Mouse (Mus musculus) cerebral cortex, adult 2 months (tissue): ENCODE results near the gene Plod1.

Experiments
- WGBS: fragments of 180-500 bp; shearing (Covaris S2); methylation state at CpG from one replicate; pipeline ENCODE4 v1.1.7; 2018; 5-methylcytosine and 5-hydroxymethylcytosine counted together

The Plod1 gene

DNA sequence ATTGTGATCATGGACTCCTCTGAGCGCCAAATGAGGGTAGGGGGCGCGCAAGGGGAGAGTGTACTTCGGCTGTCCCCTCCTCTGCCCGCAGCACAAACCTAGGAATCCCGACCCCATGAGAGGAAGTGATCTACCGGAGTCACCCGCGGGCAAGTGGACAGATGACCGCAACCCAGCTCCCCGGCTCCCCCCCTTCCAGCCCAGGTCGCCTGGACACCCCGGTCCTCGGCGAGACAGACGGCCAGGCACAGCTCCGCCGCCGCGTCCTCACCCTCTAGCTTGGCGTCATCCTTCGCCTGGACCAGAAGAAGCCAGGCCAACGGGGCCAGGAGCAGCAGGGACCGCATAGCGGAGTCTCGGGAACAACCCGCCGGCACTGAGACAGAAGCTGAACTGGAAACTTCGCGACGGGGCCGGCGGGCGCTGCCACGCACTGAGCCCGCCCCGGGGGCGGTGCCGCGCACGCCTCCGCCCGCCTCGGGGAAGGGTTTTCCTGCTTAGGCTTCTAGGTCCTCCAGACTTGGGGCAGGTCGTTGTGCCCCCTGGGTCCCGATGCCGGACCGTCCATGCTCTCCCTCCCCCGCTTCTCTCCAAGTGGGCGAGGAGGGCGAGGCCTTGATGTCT lies at the start of gene Plod1:
TSS of gene Plod1 (minus strand) at position 437 of the 624 bp plus-strand sequence.
- under 1% methylated on average over 51 of the region's 51 CpGs for WGBS

DNA sequence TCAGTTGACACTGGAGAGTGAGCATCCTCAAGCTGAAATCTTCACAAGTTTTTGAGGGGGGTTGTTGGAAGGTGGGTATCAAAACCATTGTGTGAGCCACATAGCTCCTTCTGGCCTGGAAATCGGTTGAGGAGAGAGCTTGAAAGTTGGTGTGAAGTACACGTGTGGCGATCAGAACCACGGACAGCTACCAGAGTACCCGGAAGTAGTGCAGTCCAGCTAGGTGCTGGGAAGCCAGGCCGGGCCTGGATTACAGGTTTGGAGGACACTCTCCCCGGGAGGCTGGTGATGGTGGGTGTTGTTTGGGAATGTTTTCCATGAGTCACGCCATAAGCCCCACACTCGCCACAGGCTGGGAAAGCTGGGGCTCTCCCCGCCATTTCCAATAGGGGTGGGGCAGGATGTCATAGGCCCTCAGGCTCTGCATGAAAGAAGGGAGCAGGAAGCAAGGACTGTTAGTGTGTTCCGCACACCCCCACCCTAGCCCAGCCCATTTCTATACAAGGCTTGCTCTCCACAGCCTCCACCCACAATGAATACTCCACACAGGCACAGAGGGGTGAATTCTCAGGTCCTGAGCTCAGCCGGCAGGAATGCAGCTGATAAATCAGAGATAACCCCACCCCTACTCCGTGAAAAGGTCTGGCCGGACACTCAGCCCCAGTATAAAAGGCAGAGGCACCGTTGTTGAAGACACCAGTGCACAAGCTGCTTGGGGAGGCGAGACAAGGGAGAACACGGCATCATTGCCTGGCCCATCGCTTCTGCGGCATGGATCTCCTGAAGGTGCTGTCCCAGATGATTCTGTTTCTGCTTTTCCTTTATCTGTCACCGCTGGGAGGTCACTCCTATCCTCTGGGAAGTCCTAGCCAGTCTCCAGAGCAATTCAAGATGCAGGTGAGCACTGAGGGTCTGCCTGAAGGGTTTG lies 48.9 kb upstream of the Plod1 start, which contains the start of gene Nppb:
TSS of gene Nppb (plus strand) at position 584 of the 928 bp plus-strand sequence.
- WGBS, result 55% methylated on average over 20 of the region's 20 CpGs

GRCm38 (mm10) chr4:147979441-147979860 lies 42.9 kb upstream of the Plod1 start:
- 51% methylated on average over 7 of the region's 7 CpGs for WGBS

GRCm38 (mm10) chr4:147978391-147978790 lies 41.8 kb upstream of the Plod1 start:
- 91% methylated on average over 6 of the region's 6 CpGs for WGBS

GRCm38 (mm10) chr4:147977726-147978125 lies 41.2 kb upstream of the Plod1 start:
- 79% methylated on average over 4 of the region's 4 CpGs for WGBS

DNA sequence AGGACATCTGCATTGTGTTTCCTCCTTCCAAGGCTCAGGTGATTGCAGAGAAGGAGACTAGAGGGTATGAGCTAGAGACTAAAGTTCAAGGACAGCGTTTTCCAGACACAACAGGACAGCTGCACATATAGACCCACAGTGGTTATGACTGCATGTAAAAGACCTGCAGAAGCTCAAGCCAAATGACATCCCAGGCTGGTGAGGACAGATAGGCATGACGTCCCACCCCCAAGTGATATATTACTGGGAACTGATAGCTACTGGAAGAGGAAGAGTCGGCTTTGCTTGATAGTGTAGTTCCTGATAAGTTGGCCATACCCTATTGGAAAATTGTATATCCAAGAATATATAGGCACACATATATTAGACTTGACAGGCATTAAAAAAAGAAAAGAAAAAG lies 39.7 kb upstream of the Plod1 start:
- WGBS, result 85% methylated on average over 3 of the region's 3 CpGs

DNA sequence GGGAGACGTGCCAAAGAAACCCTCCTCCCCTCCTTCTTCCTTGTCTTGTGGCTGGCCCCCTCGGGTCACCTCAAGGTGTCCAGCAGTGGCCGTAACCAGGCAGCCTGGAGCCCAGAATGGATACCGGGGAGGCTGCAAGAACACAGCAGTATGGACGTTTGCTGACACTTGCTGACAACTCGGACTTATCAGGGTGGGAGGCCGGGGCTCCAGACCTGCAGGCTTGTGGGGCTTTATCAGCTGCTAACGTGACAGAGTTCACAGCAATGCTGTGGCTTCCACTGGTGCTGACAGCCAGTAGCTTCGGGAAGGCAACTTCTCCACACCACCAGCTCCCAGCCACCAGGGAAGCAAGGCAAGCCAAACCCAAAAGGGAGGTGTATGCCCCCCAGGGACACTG lies 32.8 kb upstream of the Plod1 start:
- 64% methylated on average over 9 of the region's 9 CpGs for WGBS

DNA sequence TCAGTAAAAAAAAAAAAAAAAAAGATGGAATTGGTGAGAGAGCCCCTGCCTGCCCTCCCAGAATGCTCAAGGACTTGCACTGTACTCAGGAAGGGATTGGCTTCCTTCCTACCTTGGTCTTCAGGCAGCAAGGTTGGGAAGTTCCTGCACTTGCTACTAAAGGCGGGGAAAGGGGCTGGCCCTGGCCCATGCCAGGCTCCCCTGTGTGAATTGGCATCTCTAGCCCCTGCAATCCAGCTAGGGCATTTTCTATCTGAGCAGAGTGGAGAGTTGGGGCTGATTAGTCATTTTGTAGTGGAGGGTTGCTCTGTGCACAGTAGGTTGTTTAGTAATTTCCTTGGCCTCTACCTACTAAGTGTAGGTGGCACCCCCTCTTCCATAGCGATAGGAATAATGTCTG lies 32.2 kb upstream of the Plod1 start:
- WGBS, result 65% methylated on average over 2 of the region's 2 CpGs

- 81% methylated on average over 7 of the region's 7 CpGs for WGBS
Observed at GRCm38 (mm10) chr4:147965712-147966111, 29.1 kb upstream of the Plod1 start.

DNA sequence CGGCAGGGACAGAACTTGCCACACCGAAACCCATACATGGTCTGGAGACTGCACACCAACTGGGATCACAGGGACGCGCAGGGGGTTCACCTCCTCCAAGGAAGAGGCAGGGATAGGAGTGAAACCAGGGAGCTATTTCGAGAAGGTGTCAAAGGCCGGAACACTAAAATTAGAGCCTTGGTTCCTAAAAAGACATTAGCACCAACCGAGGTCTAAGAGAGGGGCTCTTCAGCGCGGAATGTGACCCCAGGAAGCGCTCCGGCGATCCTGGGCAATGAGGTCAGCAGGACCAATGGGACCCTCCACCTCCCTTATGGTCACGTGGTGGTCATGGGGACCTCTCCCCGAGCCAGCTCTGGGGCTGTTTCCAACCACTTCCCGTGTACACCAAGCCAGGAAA lies 27.1 kb upstream of the Plod1 start:
- WGBS, result 89% methylated on average over 15 of the region's 15 CpGs

- 51% methylated on average over 6 of the region's 6 CpGs for WGBS
Observed at GRCm38 (mm10) chr4:147962781-147963180, 26.2 kb upstream of the Plod1 start.

GRCm38 (mm10) chr4:147959881-147960831 lies 23.6 kb upstream of the Plod1 start:
- WGBS, result 45% methylated on average over 6 of the region's 6 CpGs

- WGBS, result 68% methylated on average over 11 of the region's 11 CpGs
Observed at GRCm38 (mm10) chr4:147957141-147957540, 20.6 kb upstream of the Plod1 start.

DNA sequence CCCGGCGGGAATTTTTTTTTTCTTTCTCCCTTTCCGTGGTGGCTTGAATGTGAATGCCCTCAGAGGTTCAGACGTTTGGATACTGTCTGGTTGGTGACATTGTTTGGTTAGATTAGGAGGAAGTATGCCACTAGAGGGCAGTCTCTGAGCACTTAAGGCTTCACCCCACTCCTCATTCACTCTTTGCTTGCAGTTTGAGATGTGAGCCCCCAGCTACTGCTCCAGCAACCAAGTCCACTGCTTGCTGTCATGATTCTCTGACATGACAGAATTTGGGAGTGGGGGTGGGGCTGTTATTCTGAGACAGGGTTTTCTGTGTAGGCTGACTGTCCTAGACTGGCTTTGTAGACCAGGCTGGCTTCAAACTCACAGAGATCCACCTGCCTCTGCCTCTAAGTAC lies 17.0 kb upstream of the Plod1 start:
- 5% methylated on average over 4 of the region's 4 CpGs for WGBS

- 35% methylated on average over 2 of the region's 2 CpGs for WGBS
Observed at GRCm38 (mm10) chr4:147947511-147947910, 10.9 kb upstream of the Plod1 start.

DNA sequence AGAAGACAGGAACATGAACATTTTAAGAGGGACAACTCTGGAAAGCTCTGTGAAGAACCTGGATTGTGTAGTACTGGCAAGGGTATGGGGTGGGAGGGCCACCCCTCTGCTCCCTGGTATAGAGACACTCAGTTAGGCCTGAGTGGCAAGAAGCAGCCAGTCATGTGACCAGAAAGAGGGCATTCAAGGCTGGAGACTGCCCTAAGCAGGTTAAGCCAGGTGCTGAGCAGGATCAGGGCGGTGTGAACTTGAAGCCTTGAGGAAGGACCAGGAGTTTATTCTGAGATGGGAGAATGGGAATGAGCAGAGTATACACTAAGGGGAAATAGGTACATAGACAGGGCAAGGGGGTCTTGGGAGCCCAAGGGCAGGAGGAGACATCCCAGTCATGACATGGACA lies 6.4 kb upstream of the Plod1 start:
- WGBS, result 100% methylated on average over 1 of the region's 1 CpGs

GRCm38 (mm10) chr4:147941045-147942020 lies 4.8 kb upstream of the Plod1 start:
- 4% methylated on average over 88 of the region's 88 CpGs for WGBS

DNA sequence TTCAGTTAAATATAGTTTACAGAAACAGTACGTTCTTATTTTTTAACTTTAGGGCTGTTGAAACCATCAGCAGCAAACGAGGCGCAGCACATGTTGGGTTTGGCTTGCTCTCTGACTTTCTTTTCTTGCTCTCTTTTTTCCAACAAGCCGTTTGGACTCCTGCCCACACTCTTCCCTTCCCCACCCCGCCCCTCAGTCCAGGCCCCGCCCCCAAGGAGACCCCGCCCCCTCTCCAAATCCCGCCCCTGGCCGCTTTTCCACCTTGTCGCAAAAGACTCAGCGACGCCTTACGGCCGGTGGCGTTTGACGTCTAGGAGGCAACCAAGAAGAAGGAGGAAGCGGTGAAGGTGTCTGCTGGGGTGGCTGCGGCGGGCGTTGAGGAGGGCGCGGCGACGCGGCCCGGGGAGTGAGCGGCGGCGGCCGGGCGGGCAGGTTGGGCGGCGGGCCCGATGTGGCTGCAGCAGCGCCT lies 4.0 kb upstream of the Plod1 start, which contains the start of gene 2510039O18Rik:
TSS of gene 2510039O18Rik (plus strand) at position 320 of the 469 bp plus-strand sequence.
- 0% methylated on average over 31 of the region's 35 CpGs for WGBS

- 15% methylated on average over 9 of the region's 9 CpGs for WGBS
Observed at GRCm38 (mm10) chr4:147940111-147940510, 3.5 kb upstream of the Plod1 start.
